Comparison of ENCODE assay signal across 13 mouse cellular contexts in genomic region chr9:62181182-62181830, GRCm38 (mm10). TPM values are rescaled to one million over a fixed set of nuclear protein-coding genes. Genes with fewer than 3 reads are reported as not detected.
DNase-seq lines count a peak whose midpoint lies in the region; ATAC-seq and TF ChIP-seq lines count a peak whose summit lies in the region.
"Had no signal": no experiment of that assay in that cellular context is flagged by ENCODE, and none has a peak within 500 bp of the region (broad histone marks: within the 10 kb centered on the region; RNA-seq: fewer than 3 reads in every experiment).

No protein-coding gene starts in this region.

- no peaks in the 10 kb centered on the region for H3K9me3 ChIP-seq in forebrain, postnatal 0 days (ENCODE audit: low read length)
- H3K9me3 ChIP-seq in midbrain, embryonic 11.5 days (ENCODE audit: control insufficient read depth, low read length) = no peaks in the 10 kb centered on the region
- no peaks in the 10 kb centered on the region for H3K9me3 ChIP-seq in kidney, embryonic 16.5 days (ENCODE audit: low read length)

- H3K4me1 ChIP-seq in forebrain, postnatal 0 days (ENCODE audit: insufficient read depth) = peaks cover 17% of the 10 kb centered on the region
- peaks cover 12% of the 10 kb centered on the region for H3K4me1 ChIP-seq in midbrain, embryonic 11.5 days (ENCODE audit: control insufficient read depth, insufficient read depth, low read length)
- H3K4me1 ChIP-seq in kidney, embryonic 16.5 days (ENCODE audit: insufficient read depth, low read length) = no peaks in the 10 kb centered on the region

- no peaks in the 10 kb centered on the region for H3K36me3 ChIP-seq in forebrain, postnatal 0 days (ENCODE audit: insufficient read depth)
- H3K36me3 ChIP-seq in midbrain, embryonic 11.5 days (ENCODE audit: control insufficient read depth, insufficient read depth, low read length) = no peaks in the 10 kb centered on the region
- no peaks in the 10 kb centered on the region for H3K36me3 ChIP-seq in kidney, embryonic 16.5 days (ENCODE audit: insufficient read depth, low read length)

- no peak overlapping the region for H3K4me3 ChIP-seq in forebrain, postnatal 0 days (ENCODE audit: low read depth, low read length)
- H3K4me3 ChIP-seq in midbrain, embryonic 11.5 days (ENCODE audit: low read depth, low read length) = no peak overlapping the region
- H3K4me3 ChIP-seq in kidney, embryonic 16.5 days (ENCODE audit: low read length) = no peak overlapping the region
- H3K4me3 ChIP-seq: left cerebral cortex, adult 2 months had no signal

- peak overlapping the region; percentile 72 for H3K27ac ChIP-seq in forebrain, postnatal 0 days (ENCODE audit: low read depth, low read length)
- H3K27ac ChIP-seq in midbrain, embryonic 11.5 days (ENCODE audit: low read depth, low read length) = peak overlapping the region; percentile 37; the same call in 1 of the 2 replicates
- H3K27ac ChIP-seq in kidney, embryonic 16.5 days (ENCODE audit: low read length) = no peak overlapping the region
- H3K27ac ChIP-seq: left cerebral cortex, adult 2 months; liver, embryonic 14.5 days had no signal

- peak; percentile 25 for DNase-seq in layer of hippocampus, adult 9-10 months (ENCODE audit: low spot score)
- no peak for DNase-seq in layer of hippocampus, adult 9-11 months
- peak; percentile 75 for DNase-seq in forebrain, postnatal 0 days
- DNase-seq in midbrain, embryonic 11.5 days (ENCODE audit: low spot score, missing footprints) = no peak
- DNase-seq in thymus, postnatal 10 days (ENCODE audit: low spot score in 2 of 2) = no peak
- DNase-seq in gastrocnemius, postnatal 25 days = no peak
- DNase-seq: gastrocnemius, postnatal 14 days; right cerebral cortex, adult 18-20 months had no signal

- no peak overlapping the region for H3K9ac ChIP-seq in forebrain, postnatal 0 days
- no peak overlapping the region for H3K9ac ChIP-seq in midbrain, embryonic 11.5 days (ENCODE audit: low read length)
- H3K9ac ChIP-seq in kidney, embryonic 16.5 days (replicated peaks; ENCODE audit: low read length) = no peak overlapping the region
- H3K9ac ChIP-seq: liver, embryonic 14.5 days had no signal

- H3K27me3 ChIP-seq in forebrain, postnatal 0 days (ENCODE audit: insufficient read depth, low read length) = no peaks in the 10 kb centered on the region
- no peaks in the 10 kb centered on the region for H3K27me3 ChIP-seq in midbrain, embryonic 11.5 days (ENCODE audit: control insufficient read depth, insufficient read depth, low read length)
- no peaks in the 10 kb centered on the region for H3K27me3 ChIP-seq in kidney, embryonic 16.5 days (ENCODE audit: insufficient read depth, low read length)

- 5% methylated on average over 9 of the region's 9 CpGs for WGBS in forebrain, postnatal 0 days
- WGBS in midbrain, embryonic 11.5 days = 45% methylated on average over 9 of the region's 9 CpGs
- 45% methylated on average over 9 of the region's 9 CpGs for WGBS in kidney, embryonic 16.5 days

- TF ChIP-seq CTCF in forebrain, postnatal 0 days (IDR thresholded peaks at IDR 0.05; ENCODE audit: low read depth) = no peak

- ATAC-seq in forebrain, postnatal 0 days = peak; percentile 93
- ATAC-seq in midbrain, embryonic 11.5 days (ENCODE audit: low FRiP score) = peak; percentile 48; the same call in 1 of the 2 replicates
- no peak for ATAC-seq in monocyte, adult 5-6 weeks (replicated peaks; ENCODE audit: insufficient number of reproducible peaks, low FRiP score, low TSS enrichment, poor library complexity, severe bottlenecking)
- no peak for ATAC-seq in kidney, embryonic 16.5 days (ENCODE audit: low FRiP score, low TSS enrichment)
- ATAC-seq: CD4-positive, CD25-positive, alpha-beta regulatory T cell, adult 4 months had no signal

- H3K4me2 ChIP-seq in forebrain, postnatal 0 days (ENCODE audit: low read depth) = no peak overlapping the region
- H3K4me2 ChIP-seq in midbrain, embryonic 11.5 days = no peak overlapping the region
- H3K4me2 ChIP-seq in kidney, embryonic 16.5 days (replicated peaks; ENCODE audit: low read depth, low read length) = no peak overlapping the region

RNA-seq across cellular contexts. Expression of gene Glce, which starts 58.9 kb away (rescaled TPM):
- total RNA-seq in forebrain, postnatal 0 days (2014; rRNA removed) = 33.9 and 36.9 TPM in 2 replicates
- 12.0 and 15.3 TPM in 2 replicates for polyA plus RNA-seq in forebrain, postnatal 0 days (2015; fragmentation: Nextera tagmentation; extraction: Ambion mirVana)
- 19.4 and 22.4 TPM in 2 replicates for polyA plus RNA-seq in midbrain, embryonic 11.5 days (2014; fragmentation: Nextera tagmentation; extraction: Ambion mirVana)
- 7.7 to 9.7 TPM (median 8.2 TPM) in 3 replicates for total RNA-seq in monocyte, adult 5-6 weeks (2017)
- polyA plus RNA-seq in kidney, embryonic 16.5 days (2015; fragmentation: Nextera tagmentation; extraction: Ambion mirVana) = 20.6 and 21.7 TPM in 2 replicates
- 1 to 10 TPM; 5.5 to 8.3 TPM for total RNA-seq in gastrocnemius, postnatal 25 days (2021)

Comparison
In these comparisons a context has a peak if more than half of its experiments do, and no peak if none do; other contexts are left out.
1. DNase-seq: peak in layer of hippocampus, adult 9-10 months (single experiment) and forebrain, postnatal 0 days (single experiment); none in layer of hippocampus, adult 9-11 months (single experiment), midbrain, embryonic 11.5 days (single experiment), thymus, postnatal 10 days (0 of 2) and gastrocnemius, postnatal 25 days (single experiment).
2. ATAC-seq: peak in forebrain, postnatal 0 days (single experiment) and midbrain, embryonic 11.5 days (single experiment); none in monocyte, adult 5-6 weeks (single experiment) and kidney, embryonic 16.5 days (single experiment).